Mouse (Mus musculus): ENCODE results near the gene Cdc40. TPM values are rescaled to one million over a fixed set of nuclear protein-coding genes. Genes with fewer than 3 reads are reported as not detected.

Gene Cdc40
- polyA plus RNA-seq, 1 experiment, result 0.22 TPM

- H3K4me3 ChIP-seq (replicated peaks), result no peak overlapping the region
- H3K27me3 ChIP-seq (ENCODE audit: control insufficient read depth), result no peaks in the 10 kb centered on the region
- H3K36me3 ChIP-seq (ENCODE audit: control insufficient read depth), result peaks cover 69% of the 10 kb centered on the region
- TF ChIP-seq GATA1 (IDR thresholded peaks at IDR 0.05; ENCODE audit: low read length), result no peak
- no peak for TF ChIP-seq TAL1 (IDR thresholded peaks at IDR 0.05; ENCODE audit: low read length)
- no peaks in the 10 kb centered on the region for H3K9me3 ChIP-seq (ENCODE audit: control insufficient read depth, low read length)
- peaks cover 5% of the 10 kb centered on the region for H3K4me1 ChIP-seq (ENCODE audit: control insufficient read depth)
These were observed 35.8 kb downstream of the Cdc40 start for GRCm38 (mm10) chr10:40847176-40847874.

- Histone ChIP-seq H3K9me3 (ENCODE audit: control insufficient read depth, low read length) (no peaks in the 10 kb centered on the region), H3K27me3 (ENCODE audit: control insufficient read depth) (no peaks in the 10 kb centered on the region), H3K36me3 (ENCODE audit: control insufficient read depth) (peaks cover 77% of the 10 kb centered on the region), H3K4me1 (ENCODE audit: control insufficient read depth) (no peaks in the 10 kb centered on the region), H3K4me3 (replicated peaks) (no peak overlapping the region)
- TF ChIP-seq TAL1 (IDR thresholded peaks at IDR 0.05; ENCODE audit: low read length), result no peak
- TF ChIP-seq GATA1 (IDR thresholded peaks at IDR 0.05; ENCODE audit: low read length), result no peak
These were observed 37.5 kb downstream of the Cdc40 start for GRCm38 (mm10) chr10:40845626-40846025.

- Histone ChIP-seq H3K4me1 (ENCODE audit: control insufficient read depth) (no peaks in the 10 kb centered on the region), H3K36me3 (ENCODE audit: control insufficient read depth) (peaks cover 78% of the 10 kb centered on the region), H3K9me3 (ENCODE audit: control insufficient read depth, low read length) (no peaks in the 10 kb centered on the region), H3K4me3 (replicated peaks) (no peak overlapping the region), H3K27me3 (ENCODE audit: control insufficient read depth) (no peaks in the 10 kb centered on the region)
- TF ChIP-seq GATA1 (IDR thresholded peaks at IDR 0.05; ENCODE audit: low read length), result no peak
- no peak for TF ChIP-seq TAL1 (IDR thresholded peaks at IDR 0.05; ENCODE audit: low read length)
These were observed 38.6 kb downstream of the Cdc40 start for GRCm38 (mm10) chr10:40844546-40844945.

GRCm38 (mm10) chr10:40843841-40844240, 39.3 kb downstream of the Cdc40 start:
- TF ChIP-seq GATA1 (IDR thresholded peaks at IDR 0.05; ENCODE audit: low read length), result no peak
- no peak for TF ChIP-seq TAL1 (IDR thresholded peaks at IDR 0.05; ENCODE audit: low read length)
- peaks cover 75% of the 10 kb centered on the region for H3K36me3 ChIP-seq (ENCODE audit: control insufficient read depth)

GRCm38 (mm10) chr10:40840086-40840485, 43.0 kb downstream of the Cdc40 start:
- H3K4me1 ChIP-seq (ENCODE audit: control insufficient read depth), result no peaks in the 10 kb centered on the region
- TF ChIP-seq TAL1 (IDR thresholded peaks at IDR 0.05; ENCODE audit: low read length) (no peak), GATA1 (IDR thresholded peaks at IDR 0.05; ENCODE audit: low read length) (no peak)
- H3K4me3 ChIP-seq (replicated peaks), result no peak overlapping the region
- H3K36me3 ChIP-seq (ENCODE audit: control insufficient read depth), result peaks cover 65% of the 10 kb centered on the region
- no peaks in the 10 kb centered on the region for H3K27me3 ChIP-seq (ENCODE audit: control insufficient read depth)
- no peaks in the 10 kb centered on the region for H3K9me3 ChIP-seq (ENCODE audit: control insufficient read depth, low read length)

More at GRCm38 (mm10) chr10:40843841-40844240, 39.3 kb downstream of the Cdc40 start:
- H3K4me3 ChIP-seq (replicated peaks), result no peak overlapping the region
- no peaks in the 10 kb centered on the region for H3K27me3 ChIP-seq (ENCODE audit: control insufficient read depth)
- H3K9me3 ChIP-seq (ENCODE audit: control insufficient read depth, low read length), result no peaks in the 10 kb centered on the region
- no peaks in the 10 kb centered on the region for H3K4me1 ChIP-seq (ENCODE audit: control insufficient read depth)

GRCm38 (mm10) chr10:40831267-40831666, 51.8 kb downstream of the Cdc40 start:
- peaks cover 50% of the 10 kb centered on the region for H3K36me3 ChIP-seq (ENCODE audit: control insufficient read depth)
- no peak overlapping the region for H3K4me3 ChIP-seq (replicated peaks)
- no peaks in the 10 kb centered on the region for H3K9me3 ChIP-seq (ENCODE audit: control insufficient read depth, low read length)
- no peaks in the 10 kb centered on the region for H3K27me3 ChIP-seq (ENCODE audit: control insufficient read depth)
- H3K4me1 ChIP-seq (ENCODE audit: control insufficient read depth), result no peaks in the 10 kb centered on the region
- TF ChIP-seq GATA1 (IDR thresholded peaks at IDR 0.05; ENCODE audit: low read length) (no peak), TAL1 (IDR thresholded peaks at IDR 0.05; ENCODE audit: low read length) (no peak)

- H3K36me3 ChIP-seq (ENCODE audit: control insufficient read depth), result peaks cover 43% of the 10 kb centered on the region
- no peaks in the 10 kb centered on the region for H3K9me3 ChIP-seq (ENCODE audit: control insufficient read depth, low read length)
- no peaks in the 10 kb centered on the region for H3K4me1 ChIP-seq (ENCODE audit: control insufficient read depth)
- H3K4me3 ChIP-seq (replicated peaks), result no peak overlapping the region
- no peaks in the 10 kb centered on the region for H3K27me3 ChIP-seq (ENCODE audit: control insufficient read depth)
- TF ChIP-seq GATA1 (IDR thresholded peaks at IDR 0.05; ENCODE audit: low read length) (no peak), TAL1 (IDR thresholded peaks at IDR 0.05; ENCODE audit: low read length) (no peak)
These were observed 52.8 kb downstream of the Cdc40 start for GRCm38 (mm10) chr10:40830312-40830711.

GRCm38 (mm10) chr10:40827706-40828105, 55.4 kb downstream of the Cdc40 start:
- H3K4me3 ChIP-seq (replicated peaks), result no peak overlapping the region
- H3K27me3 ChIP-seq (ENCODE audit: control insufficient read depth), result no peaks in the 10 kb centered on the region
- TF ChIP-seq TAL1 (IDR thresholded peaks at IDR 0.05; ENCODE audit: low read length), result no peak
- TF ChIP-seq GATA1 (IDR thresholded peaks at IDR 0.05; ENCODE audit: low read length), result no peak
- H3K9me3 ChIP-seq (ENCODE audit: control insufficient read depth, low read length), result peaks cover 4% of the 10 kb centered on the region; the same call in 1 of the 2 replicates
- H3K36me3 ChIP-seq (ENCODE audit: control insufficient read depth), result peaks cover 22% of the 10 kb centered on the region
- no peaks in the 10 kb centered on the region for H3K4me1 ChIP-seq (ENCODE audit: control insufficient read depth)

GRCm38 (mm10) chr10:40825952-40826351, 57.2 kb downstream of the Cdc40 start:
- Histone ChIP-seq H3K4me1 (ENCODE audit: control insufficient read depth) (no peaks in the 10 kb centered on the region), H3K9me3 (ENCODE audit: control insufficient read depth, low read length) (peaks cover 4% of the 10 kb centered on the region; the same call in 1 of the 2 replicates), H3K4me3 (replicated peaks) (no peak overlapping the region), H3K27me3 (ENCODE audit: control insufficient read depth) (no peaks in the 10 kb centered on the region), H3K36me3 (ENCODE audit: control insufficient read depth) (peaks cover 16% of the 10 kb centered on the region)
- TF ChIP-seq TAL1 (IDR thresholded peaks at IDR 0.05; ENCODE audit: low read length), result no peak
- no peak for TF ChIP-seq GATA1 (IDR thresholded peaks at IDR 0.05; ENCODE audit: low read length)

All from erythroblast, embryonic 14.5 days (primary cell).